In the genomic region with DNA sequence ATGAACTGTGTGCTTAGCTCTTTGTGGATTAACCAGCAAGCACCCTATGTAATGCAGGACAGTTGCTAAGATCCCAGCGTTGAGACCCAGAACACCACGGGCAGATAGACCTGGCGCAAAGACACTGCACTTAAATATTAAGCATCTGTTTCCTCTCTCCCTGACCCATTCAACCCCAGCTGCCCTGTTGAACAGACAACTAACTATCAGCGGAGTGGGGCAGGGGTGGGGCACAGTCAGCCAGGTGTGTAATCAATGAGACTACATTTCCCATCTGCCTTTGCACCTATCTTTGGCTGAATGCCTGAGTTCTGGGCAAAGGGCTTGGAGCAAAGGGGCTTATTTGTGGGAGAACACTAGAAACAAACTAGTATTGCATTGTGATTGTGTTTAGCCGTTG, we compare ENCODE assay signal across 8 mouse cellular contexts.
"Had no signal": no experiment of that assay in that cellular context is flagged by ENCODE, and none has a peak within 500 bp of the region (broad histone marks: within the 10 kb centered on the region; RNA-seq: fewer than 3 reads in every experiment).

No protein-coding gene starts in this region.

- DNase-seq: layer of hippocampus, adult 9-11 months; liver; liver, embryonic 13.5 days; liver, postnatal 0 days; lung, postnatal 14 days; right cerebral cortex, postnatal 14 days; thymus, adult 2 months; thymus, postnatal 25 days had no signal
